Mouse (Mus musculus) G1E (cell line): ENCODE results near the gene Grk1.

ENCODE experiments used
- CTCF ChIP-seq: IDR thresholded peaks from 2 replicates; pipeline ENCODE4 v1.5.1; 2012; ENCODE audit warnings: low read depth, low read length, inconsistent platforms, mixed read lengths
- GATA1 ChIP-seq: IDR thresholded peaks from 2 replicates; pipeline ENCODE4 v1.6.1; 2012; ENCODE audit warnings: borderline replicate concordance, low read length, inconsistent platforms, mixed read lengths
- GATA2 ChIP-seq: IDR thresholded peaks from 2 replicates; pipeline ENCODE4 v1.6.1; 2012; ENCODE audit warnings: low read depth, low read length, inconsistent platforms, borderline replicate concordance
- POLR2AphosphoS5 ChIP-seq: IDR thresholded peaks from 2 replicates; pipeline ENCODE4 v1.6.1; 2012; ENCODE audit warnings: low read depth, low read length, inconsistent platforms; ENCODE audit not compliant: insufficient replicate concordance
- TAL1 ChIP-seq: conservative IDR thresholded peaks from 2 replicates; pipeline ENCODE4 v1.6.1; 2012; ENCODE audit warnings: low read depth, low read length, inconsistent platforms, mixed read lengths

DNA sequence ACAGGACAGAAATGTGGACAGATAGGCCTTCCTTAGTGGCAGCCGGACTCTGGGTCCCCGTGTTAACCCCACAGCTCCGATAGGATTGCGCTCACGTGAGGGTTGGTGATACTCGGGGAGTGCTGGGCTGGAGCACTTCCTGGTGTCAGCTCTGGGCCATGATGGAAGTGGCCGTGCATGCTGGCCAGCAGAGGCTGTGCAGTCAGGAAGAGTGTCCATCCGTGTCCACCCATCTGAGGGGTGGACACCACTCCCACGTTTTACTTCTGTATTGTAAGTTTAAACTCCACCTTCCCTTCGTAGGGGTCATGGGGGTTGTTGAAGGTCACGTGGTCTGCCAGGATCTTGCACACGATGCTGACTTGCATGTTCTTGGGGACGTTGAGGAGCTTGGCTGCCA, 18.5 kb upstream of the Grk1 start:
- TF ChIP-seq CTCF (no peak), GATA1 (no peak), TAL1 (no peak), GATA2 (no peak), POLR2AphosphoS5 (no peak)
